Mouse (Mus musculus): ENCODE measurements at regions not wholly inside any gene's neighbourhood (a gene's known extent, or its start where the extent isn't known, plus 50 kb on each side); places are given as distances from the start of the nearest gene placed in this dataset.

DNA sequence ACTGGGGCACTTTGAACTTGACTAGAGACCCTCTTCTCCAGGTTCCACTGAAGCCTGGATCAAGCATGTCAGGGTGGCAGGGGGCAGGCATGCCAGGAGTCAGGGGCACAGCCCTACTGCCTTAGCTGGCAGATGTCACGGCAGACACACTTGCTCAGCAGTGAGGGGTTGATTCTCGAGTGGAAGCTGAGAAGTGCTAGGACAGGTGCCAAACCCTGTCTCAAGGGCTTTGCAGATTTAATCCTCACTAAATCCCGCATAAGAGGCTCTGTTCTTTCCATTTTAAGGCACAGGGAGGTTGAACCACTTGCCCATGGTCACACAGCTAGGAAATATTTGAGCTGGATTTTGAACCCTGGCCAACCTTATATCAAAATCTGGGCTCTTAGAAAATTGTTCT, 223.5 kb upstream of the Mvb12b start:
- no peak for DNase-seq

DNA sequence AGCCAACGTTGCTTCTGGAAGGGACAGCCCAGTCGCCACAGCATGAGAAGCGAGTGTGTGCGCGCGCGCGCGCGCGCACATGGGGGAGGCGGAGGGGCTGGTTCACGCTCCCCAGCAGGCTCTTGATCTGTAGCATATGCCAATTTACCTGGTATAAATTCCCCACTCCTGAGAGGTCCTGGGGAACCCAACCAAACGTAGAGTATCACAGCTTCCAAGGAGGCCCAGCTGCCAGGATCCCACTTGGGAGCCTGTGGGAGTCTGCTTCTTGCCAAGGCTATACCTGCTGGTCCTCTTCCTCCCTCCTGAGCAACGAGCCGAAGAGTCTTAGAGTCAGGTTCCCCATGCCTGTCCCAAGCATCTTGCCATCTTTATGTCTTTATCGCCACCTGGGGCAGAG, 222.8 kb upstream of the Mvb12b start:
- no peak for DNase-seq

DNA sequence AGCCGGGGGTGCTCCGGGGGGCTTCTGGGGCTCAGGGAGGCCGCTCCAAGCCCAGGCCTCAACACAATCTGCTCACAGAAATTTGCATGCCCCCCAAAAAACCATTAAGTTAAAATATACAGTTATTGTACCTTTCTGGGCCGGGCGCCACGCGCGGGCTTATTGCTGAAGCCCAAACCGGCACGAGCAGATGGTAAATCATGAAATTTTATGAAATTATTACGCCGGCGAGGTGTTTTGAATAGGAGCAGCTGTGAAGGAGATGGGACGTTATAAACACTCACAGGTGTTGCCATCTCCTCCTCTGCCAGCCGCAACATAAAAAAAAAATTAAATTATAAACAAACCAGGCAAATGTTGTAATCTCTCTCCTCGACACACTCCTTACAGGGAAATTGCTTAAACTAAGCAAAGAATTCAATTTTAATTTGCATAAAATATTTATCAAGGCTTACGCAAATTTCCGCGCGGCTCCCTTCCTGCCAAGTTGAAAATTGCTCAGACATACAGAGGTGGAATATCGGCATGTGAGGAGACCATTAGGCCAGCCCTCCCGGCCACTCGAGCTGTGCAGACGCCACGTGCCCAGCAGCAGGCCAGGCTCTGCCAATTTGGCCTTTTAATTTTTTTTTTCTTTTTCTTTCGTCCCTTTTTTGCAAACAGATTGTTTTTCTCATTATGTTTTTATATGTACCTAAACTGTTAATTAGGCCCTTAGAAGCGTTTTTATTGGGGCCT, 220.0 kb upstream of the Mvb12b start:
- DNase-seq = no peak

DNA sequence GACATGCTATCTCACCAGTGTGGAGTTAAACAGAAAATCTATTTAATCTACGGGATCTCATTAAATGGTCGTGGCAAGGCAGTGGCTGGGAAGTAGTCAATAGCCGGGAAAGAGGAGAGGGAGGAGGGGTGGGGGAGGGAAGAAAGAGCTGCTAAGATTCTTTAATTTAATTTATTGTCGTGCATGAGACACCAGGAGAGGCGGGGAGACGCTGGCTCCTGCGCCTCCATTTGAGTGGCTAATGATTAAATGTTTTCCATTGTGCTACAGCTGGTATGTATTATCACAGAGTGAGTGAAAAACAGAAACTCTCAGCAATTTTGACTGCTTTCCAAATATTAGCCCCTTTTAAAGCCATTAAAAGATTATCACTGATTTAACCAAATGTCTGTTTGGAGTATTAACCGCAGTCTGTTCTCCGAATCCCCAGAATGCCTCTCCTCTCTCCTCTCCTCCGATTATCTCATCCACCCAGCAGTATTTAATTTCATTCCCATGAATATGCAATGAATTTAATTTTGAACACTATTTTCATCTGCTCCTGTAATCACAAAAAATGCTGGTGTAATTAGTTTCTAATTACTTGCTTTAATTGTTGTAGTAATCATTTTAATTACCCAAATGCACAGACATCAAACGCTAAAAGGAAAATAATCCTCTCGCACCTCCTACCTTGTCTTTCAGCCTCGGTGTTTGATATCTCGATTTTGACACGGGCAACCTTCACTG, 219.3 kb upstream of the Mvb12b start:
- no peak for DNase-seq

DNA sequence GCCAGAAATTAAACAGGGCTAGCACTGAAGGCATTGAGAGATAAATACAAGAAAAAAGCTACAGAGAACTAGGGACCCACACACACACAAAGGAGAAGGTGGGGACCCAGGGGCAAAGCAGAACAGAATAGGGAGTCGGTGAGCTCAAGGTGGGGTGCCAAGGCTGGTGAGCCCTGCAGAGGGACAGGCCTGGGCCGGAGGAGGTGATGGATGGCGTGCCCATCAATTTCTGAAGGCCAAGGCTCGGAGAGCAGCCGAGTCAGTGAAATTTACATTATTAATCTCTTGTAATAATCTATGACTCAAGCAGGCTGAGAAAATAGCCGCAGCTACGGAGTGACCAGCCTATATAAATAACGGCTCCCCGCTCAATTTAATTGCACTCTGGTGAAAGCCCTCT, 218.5 kb upstream of the Mvb12b start:
- no peak for DNase-seq

DNA sequence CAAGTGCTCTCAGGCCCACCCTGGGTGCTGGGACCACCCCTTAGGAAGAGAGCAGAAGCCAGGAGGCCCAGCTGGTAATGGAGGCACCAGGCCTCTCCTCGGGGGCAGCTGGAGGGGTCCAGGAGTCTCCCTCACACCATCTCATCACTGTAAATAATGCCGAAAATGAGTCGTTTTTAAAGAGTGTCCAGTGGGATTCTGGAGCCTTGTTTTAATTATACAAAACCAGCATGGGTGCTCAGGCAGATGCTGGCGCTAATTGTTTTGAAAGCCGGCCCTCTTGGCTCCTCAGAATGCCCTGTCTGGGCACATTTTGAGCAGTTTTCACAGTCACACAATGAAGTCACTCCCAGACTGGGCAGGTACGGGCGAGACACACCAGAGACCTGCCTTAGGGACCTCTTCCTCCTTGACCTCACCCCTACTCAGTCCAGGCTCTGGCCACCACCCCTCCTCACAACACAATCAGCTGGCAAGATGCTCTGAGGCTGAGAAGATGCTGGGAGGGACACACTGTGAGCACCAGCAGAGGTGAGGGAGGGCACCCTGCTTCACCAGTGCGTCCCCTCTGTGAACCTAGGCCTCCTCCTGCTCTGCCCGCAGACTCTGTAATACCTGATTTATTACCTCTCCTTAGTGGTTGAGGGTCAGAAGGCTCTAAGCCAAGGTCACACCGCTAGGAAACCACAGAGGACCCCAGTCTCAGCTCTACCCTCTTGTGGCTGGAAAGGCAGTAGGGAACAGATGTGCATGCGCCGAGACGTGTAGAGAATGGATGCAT, 217.7 kb upstream of the Mvb12b start:
- DNase-seq = no peak

DNA sequence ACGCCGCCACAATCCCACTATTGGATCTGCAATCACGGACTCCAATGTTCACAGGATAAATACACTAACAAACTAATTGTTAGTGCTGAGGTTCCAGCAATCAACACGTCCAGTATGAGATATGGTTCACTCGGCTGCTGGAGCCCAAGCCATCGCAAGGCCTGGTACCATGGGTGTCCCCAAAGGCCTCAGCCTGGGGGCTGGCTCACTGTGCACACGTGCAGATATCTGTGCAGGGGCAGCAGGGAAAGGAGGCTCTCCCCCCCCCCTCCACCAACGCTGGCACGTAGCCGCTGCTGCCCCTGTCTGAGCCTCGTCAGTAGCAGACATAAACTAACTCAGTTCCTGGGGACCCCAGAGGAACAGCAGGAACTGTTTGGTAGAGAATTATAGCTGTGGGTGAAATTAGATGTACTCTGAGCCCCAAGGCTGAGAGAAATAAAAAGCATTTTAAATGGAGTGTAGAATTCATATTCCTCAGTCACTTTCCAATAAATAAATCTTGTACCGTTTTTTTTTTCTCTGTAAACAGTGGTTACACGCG, 210.3 kb upstream of the Mvb12b start:
- DNase-seq = no peak

DNA sequence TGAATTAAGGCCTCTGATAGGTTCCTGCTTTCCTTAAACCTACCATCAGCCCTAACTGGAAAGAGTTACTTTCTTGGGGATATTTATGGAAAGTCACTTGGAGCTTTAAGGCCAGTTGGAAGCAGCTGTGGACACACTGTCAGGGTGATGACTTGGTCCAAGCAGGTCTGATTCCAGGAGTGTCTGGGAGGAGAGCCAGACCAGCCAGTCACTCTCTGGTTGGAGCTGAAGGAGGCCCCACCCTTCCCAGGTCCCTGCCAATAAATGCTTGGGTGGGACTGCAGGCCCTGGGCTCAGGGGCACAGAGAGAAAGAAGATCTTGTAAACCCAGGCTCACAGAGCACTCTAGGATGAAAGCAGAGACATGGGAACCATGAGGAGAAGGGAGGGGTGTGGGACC, 208.8 kb upstream of the Mvb12b start:
- DNase-seq = no peak

DNA sequence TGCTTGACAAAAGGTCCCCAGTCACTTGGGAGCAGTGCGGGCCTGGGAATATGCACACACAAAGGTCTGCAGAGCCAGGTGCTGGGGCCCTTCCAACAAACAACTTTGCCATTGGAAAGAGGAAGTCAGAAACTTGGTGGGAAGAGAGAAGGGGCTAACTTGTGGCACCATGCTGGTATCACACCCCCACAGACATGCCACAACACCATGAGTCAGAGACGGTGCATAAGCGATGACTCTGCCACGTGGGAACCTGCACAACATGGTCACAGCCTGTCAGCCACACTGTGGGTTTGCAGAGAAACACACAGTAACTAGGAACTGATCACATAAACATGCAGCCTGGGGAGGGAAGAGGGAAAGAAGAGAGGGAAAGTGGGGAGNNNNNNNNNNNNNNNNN, 201.1 kb upstream of the Mvb12b start:
- no peak for DNase-seq

DNA sequence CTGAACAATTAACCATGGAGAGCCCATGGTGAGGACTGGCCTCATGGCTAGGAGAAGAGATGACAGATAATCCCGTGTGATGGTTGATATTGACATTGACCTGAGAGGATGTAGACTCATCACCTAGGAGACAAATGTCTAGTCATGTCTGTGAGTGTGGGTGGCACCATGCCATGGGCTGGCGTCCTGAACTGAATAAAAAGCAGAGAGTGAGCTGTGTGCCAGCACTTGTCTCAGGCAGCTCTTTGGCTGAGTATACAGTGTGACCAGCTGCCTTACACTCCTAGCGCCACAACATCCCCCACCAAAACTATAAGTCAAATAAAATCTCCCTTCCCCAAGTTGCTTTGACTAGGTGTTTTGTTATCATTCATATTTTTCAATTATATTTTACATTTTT, 198.4 kb upstream of the Mvb12b start:
- no peak for DNase-seq

DNA sequence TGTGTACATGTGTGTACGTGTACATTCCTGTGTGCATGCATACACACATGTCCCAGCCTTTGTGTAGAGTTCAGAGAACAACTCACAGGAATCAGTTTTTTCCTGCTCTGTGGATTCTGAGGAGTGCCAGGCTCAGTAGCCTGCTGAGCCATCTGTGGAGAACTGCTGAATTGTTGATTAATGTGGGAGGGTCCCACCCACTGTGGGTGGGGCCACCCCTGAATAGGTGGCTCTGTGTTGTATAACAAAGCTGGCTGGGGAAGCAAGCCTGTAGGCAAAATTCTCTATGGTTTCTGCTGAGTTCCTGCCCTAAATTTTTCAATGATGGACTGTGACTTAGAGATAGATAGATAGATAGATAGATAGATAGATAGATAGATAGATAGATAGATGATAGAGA, 196.8 kb upstream of the Mvb12b start:
- no peak for DNase-seq

DNA sequence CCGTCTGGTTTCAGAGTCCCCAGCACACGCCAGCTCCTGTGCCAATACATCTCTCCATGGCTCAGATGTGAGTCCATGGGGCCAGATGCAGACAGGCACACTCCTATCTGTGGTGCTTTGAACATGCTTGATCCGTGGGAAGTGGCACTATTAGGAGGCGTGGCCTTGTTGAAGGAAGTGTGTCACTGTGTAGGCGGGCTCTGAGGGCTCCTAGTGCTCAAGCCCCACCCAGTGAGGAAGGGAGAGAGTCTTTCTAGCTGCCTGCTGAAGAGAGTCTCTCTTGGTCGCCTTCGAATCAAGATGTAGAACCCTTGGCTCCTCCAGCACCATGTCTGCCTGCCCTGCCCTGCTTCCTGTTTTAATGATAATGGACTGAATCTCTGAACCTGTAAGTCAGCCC, 194.7 kb upstream of the Mvb12b start:
- no peak for DNase-seq

DNA sequence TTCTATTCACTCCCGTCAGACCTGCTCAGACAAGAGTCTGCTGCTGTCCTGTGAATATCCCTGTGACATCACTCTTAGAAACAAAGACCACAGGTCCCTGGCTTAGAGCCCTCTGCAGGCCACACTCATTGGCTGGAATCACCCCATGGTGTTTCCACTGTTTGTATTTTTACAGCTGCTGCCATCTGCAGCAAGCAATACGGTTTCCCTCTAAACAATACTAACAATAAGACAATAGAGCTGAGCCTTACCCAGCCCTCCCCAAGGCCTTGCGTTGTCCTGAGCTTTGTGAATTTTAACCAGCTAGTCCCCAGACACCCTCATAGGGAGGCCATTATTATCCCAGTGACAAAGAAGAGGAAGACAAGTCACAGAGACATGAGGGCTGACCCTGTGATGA, 192.4 kb upstream of the Mvb12b start:
- no peak for DNase-seq

DNA sequence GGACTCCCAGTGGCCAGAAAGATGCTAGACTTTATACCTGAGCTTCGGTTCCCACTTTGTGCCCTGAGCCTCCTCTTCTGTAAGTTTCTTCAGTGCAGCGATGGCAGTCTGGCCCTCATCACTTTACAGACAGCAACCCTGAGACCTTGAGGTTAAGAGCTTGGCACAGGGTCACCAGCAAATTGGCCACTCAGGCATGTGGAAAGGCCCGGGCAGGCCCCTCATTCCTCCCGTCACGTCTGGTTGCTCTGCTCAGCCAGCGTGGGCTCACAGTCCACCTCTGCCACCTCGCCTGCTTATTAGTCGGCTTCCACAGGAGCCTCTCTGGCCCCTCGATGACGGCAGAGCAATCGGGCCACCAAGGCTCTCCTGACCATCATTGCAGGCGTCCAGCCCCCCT, 191.5 kb upstream of the Mvb12b start:
- no peak for DNase-seq

DNA sequence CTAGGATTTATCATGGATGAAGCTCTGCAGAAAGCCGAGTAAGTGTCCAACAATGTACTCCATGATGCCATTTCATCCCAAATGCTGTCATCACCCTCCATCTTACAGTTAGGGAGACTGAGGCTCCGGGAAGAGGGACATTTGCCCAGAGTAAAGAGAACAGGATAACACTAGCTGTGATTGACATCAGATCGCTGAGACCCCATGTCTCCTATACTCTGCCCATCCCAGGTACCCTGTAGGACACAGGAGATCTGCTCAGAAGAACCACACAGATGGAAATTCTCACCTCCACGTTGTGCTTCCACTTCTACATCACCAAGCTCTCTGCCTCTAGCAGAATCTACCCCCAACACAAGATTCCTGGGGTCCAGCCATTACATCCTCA, 191.1 kb upstream of the Mvb12b start:
- DNase-seq = no peak

DNA sequence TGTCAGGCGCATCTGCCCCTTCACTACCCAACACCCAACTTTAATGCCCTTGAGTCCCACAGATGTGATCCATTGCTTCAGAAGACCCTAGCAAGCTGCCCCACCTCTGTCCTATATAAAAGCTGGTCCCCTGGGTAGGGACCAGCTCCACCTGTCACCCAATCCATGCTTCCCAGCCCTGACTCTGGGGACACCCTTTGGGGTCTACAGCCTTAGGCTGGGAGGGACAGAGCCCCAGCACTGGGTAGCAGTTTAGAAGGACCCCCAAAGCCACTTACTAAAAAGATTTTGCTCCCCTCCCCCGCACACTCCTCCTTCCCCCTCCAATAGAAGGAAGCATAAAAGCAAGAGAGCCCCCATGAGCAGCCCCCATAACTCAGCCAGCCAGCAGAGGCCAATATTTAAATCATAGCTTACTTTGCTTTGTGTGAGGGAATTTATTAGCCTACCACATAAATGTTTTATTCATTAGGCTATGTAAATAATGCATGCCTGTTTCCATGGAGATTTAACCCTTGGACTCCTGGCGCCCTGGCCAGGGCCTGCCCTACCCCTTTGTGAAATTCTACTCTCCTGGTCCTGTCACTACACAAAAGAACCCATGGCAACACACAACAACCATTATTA, 190.6 kb upstream of the Mvb12b start:
- no peak for DNase-seq

DNA sequence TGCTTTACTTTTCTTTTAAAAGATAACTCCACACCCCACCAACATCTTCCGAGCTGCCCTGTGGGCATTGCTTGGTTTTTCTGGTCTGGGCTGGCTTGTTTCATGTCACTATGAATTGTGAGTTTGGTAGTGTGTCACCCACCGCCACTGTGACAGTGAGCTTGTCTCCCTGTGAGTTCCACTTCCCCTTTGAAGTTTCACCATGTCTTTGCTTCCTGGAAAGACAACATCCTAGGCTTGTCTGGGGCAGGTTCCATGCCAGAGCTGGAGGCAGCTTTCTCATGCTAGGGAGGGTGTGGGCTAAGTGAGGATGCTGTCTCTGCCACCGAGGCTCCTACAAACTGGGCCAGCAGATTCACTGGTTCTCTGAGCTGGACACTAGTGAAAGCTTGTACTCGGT, 188.6 kb upstream of the Mvb12b start:
- DNase-seq = no peak

DNA sequence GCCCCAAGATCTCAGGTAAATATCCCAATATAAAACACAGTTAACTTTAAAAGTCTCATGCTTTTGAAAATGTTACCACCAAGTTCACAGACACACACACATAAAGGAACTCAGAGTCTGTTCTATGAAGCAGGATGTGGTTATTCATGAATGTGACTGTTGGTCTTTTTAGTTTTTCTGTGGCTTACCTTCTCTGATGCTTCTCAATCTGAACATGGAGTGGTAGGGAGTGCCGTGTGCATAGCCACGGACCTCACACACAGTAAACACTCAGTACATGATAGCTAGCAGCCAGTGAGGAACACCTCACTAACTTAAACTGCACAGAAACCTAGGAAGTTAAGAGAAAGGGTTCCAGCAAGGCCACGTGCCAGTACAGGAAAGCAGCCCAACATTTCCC, 186.3 kb upstream of the Mvb12b start:
- no peak for DNase-seq

DNA sequence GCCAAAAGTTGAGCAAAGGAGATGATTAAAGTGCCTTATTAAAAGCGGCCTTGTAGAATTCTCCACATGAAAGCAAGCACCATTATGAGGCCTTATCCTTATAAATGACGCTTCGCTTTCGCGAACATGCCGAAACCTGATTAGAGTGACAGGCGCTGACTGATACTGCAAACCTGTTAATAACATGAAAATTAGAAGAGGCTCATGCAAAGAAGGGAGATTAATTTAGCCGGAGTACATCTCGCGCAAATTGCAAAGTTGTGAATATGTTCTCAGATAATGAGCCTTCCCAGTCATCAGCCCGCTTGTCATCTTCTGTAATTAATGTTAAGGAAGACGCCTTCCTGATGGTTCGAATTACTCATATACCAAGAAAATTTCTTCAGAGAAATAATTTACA, 177.8 kb upstream of the Mvb12b start:
- DNase-seq = no peak

DNA sequence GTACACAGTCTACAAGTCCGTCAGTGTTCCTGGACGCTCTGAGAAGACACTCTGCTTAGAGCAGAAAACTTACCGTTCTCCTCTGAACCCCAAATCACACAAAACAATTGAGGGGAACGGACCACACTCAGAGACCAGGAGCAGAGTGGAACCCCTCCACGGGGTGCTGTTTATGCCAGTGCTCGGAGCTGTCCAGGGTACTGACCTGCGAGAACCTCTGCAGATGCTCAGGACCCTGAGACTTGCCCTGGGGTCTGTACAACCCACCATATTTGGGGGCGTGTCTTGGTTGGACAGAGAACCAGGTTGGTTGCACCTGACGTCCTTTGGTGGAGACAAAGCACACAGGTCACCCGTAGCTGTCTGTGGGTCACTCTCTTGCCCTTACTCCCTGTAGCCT, 177.3 kb upstream of the Mvb12b start:
- peak; percentile 48 for DNase-seq

DNA sequence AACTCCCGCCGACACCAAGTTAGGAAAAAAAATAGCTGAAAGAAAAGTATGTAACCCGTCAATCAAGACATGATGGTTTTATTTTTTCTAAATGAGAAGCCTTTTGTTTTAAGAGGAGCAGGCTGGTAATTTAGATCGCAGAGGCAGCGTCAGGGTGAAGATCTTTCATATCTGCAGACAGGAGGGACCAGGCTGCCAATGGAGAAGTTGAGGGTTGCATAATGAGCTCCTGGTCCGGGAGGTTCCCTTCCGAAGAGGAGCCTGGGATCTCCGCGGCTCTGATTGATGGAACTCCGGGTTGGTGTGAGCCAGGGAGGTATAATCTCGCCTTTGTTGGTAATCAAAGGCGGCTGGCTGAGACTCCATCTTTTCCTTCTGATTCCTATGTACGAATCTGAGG, 168.8 kb upstream of the Mvb12b start:
- DNase-seq = no peak

DNA sequence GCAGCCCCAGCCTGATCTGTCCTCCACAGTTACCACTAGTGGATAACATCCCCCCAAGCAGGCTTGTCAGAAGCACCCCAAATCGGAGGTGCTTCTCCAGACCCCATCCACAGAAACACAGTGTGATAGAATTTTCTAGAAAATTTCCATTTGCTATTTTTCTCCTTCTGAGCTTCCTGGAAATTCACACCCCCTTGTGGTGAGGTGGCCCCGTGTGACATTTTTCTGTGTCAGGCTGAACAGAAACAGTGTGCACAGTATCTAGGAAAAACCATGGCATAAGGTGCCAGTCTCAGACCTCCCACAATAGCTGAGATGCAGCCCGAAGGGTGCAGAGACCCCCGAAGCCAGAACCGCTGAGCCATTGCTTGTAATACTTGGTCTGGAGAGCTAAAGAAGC, 155.3 kb upstream of the Mvb12b start:
- DNase-seq = no peak

DNA sequence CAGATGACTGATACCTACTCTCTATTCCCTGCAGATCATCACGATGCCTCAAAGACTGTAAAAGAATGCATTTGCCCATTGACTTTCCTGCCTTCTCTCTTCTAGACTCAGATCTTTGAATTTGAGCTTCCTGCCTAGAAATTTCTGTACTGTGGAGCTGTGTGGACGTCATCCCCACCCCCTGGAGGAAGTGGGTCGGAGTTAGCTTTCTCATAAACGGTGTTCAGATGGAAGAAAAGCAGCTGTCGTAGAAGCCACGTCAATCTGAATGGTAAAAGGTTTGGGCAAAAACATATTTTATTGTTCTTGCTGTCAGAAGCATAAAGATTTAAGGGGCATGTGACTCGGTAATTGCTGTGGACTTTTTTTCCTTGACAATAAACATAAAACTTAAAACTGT, 154.6 kb upstream of the Mvb12b start:
- no peak for DNase-seq
